Mouse (Mus musculus) skeletal muscle tissue, adult 2 months (tissue): ENCODE data around the gene Eea1.
"Not testable (repeated sequence)": the region's sequence is repeated elsewhere in the genome, so short reads cannot be mapped to it uniquely, and the experiment has no call there.

ENCODE experiments used
- DNase-seq: peaks from one replicate; pipeline ENCODE4 v3.0.0-alpha.2; 2012; ENCODE audit warnings: low read depth, low spot score

Eea1 gene

DNA sequence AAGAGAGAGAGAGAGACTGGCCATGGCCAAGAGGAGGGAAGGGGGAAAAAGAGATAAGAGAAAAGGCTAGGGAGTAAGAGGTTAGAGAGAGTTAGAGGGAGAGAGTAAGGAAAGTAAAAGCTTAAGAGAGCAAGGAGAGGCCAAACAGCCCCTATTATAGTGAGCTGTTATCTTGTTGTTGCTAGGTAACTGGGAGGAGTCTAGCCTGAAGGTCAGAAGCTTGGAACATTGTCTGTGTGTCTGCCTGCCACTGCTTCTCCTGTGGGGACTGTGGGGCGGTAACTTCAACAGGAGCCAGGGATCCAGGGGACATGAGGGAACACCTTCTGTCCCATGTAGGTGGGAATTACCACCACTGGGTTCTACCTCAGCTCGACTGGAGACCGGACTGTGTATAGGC is 108.1 kb downstream of the Eea1 start:
- no peak for DNase-seq

GRCm38 (mm10) chr10:96067347-96067746 is 126.9 kb downstream of the Eea1 start:
- no peak for DNase-seq

- DNase-seq = no peak
These were observed 133.9 kb downstream of the Eea1 start for GRCm38 (mm10) chr10:96074386-96074785.

GRCm38 (mm10) chr10:96075403-96075802 is 135.0 kb downstream of the Eea1 start:
- peak; percentile 16 for DNase-seq

DNA sequence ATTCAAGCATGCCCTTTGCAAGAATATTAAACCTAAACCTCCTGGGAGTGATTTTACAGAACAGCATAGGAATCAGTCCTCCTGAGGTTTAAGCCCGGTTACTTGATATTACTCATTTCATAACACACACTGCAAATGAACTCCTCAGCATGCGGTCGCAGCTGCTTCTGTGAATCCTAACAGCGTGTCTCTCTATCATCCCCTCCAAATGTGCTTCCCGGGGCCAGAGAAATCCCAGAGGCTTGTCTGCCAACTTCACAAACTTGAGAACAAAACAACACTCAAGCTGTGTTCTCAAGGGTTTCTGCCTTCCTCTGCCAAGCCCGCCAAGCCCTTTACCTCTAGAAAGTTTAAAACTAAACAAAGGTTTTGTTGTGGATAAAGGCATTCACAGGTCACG is 135.4 kb downstream of the Eea1 start:
- DNase-seq = peak; percentile 36

- no peak for DNase-seq
These were observed 136.0 kb downstream of the Eea1 start for GRCm38 (mm10) chr10:96076461-96076860.

GRCm38 (mm10) chr10:96077480-96078066 is 137.1 kb downstream of the Eea1 start:
- not testable (repeated sequence) for DNase-seq

GRCm38 (mm10) chr10:96079823-96080222 is 139.4 kb downstream of the Eea1 start:
- DNase-seq = no peak

GRCm38 (mm10) chr10:96080440-96081381 is 140.3 kb downstream of the Eea1 start:
- no peak for DNase-seq

DNA sequence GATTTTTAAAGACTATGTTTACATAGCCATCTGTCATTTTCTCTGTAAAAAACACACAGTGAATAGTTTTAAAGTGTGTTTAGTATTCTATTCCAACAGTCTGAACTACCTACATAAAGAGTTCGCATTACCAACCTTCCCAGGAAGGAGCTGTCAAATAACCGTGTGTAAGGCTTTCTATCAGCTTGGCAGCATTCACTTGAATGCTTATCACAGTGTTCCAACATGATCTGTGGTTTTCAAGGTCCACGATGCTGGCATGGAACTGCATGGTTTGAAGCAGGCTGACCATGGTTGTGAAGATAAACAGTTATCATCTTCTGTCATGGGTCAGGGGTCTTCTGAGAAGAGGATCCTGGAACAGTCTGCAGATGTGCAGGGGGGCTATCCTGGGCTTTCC is 141.8 kb downstream of the Eea1 start:
- no peak for DNase-seq

DNA sequence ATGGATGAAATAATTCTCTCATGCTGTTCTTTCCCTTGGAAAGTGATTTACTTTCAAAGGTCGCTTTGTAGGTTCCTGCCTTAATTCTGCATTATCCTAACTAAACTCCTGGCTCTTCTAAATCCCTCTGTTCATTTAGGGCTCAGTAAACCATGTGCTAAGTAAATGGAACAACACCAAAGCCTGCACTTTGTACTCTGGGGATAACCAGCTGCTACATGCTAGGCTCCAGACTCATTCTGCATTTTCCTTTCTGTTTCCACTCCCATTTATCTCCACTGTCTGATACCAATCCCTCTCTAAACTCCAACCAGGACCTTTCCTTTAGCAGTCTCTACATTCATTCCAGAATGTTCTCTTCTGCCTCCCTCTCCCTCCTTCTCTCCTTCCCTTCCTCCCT is 149.3 kb downstream of the Eea1 start:
- DNase-seq = no peak

DNA sequence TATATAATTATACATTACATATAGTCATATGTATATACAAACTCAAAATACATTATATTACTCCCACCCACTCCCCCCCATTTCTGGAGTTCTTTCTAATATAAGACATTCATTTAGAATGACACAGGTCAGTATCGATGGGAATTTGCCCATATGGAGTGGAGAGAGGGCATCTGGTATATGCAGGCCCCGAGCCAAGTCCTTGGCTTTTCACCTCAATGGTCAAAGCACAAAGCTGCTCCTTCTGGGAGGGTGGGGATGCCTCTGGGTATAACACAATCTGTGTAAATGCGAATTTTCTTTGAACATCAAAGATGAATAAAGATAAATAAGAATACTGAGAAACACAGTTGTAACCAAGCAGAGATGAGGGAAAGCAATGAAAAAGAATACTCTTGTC is 149.9 kb downstream of the Eea1 start:
- no peak for DNase-seq

GRCm38 (mm10) chr10:96093890-96094531 is 153.6 kb downstream of the Eea1 start:
- no peak for DNase-seq

DNA sequence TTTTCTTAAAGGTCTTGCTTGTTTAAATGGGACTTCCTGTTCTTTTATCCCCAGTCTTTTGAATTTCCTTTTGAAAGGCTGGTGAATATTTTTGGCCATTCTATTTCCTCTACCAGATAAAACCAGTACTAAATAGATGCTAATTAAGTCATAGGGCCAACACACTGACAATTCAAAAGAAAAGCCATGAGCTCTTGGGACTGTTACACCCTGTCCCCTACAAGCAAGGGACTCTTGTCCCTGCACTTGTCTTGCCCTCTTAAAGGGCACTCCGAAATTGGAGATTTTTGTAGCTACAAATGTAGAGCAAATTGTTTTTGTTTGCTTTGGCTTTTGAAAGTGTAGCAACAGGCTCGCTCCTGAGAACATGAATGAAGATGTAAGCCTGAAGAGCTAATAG is 154.1 kb downstream of the Eea1 start:
- DNase-seq = no peak
